Mouse (Mus musculus) mouse trophoblast stem cell (cell line): ENCODE measurements around the gene Wfdc3.
"Not testable (repeated sequence)": the region's sequence is repeated elsewhere in the genome, so short reads cannot be mapped to it uniquely, and the experiment has no call there.

Source experiments
- in situ Hi-C, 2 experiments: fragments of 300-500 bp; cut with MseI, MboI; formaldehyde crosslinking; loops; 2 replicates in 1 of 2; 3 replicates in 1 of 2; pipeline ENCODE4 v1.15.1; 2025

Gene Wfdc3

GRCm38 (mm10) chr2:164739876-164740275 lies 5.9 kb downstream of the Wfdc3 start:
- in situ Hi-C loops = no loop called here

GRCm38 (mm10) chr2:164737377-164738090 lies 8.2 kb downstream of the Wfdc3 start:
- in situ Hi-C loops = no loop called here

- in situ Hi-C loops = no loop called here
These were observed 10.3 kb downstream of the Wfdc3 start for GRCm38 (mm10) chr2:164735446-164735845.

- in situ Hi-C loops = no loop called here
These were observed 10.9 kb downstream of the Wfdc3 start for GRCm38 (mm10) chr2:164734839-164735238.

- in situ Hi-C loops = no loop called here
These were observed 12.5 kb downstream of the Wfdc3 start for GRCm38 (mm10) chr2:164733259-164733658.

DNA sequence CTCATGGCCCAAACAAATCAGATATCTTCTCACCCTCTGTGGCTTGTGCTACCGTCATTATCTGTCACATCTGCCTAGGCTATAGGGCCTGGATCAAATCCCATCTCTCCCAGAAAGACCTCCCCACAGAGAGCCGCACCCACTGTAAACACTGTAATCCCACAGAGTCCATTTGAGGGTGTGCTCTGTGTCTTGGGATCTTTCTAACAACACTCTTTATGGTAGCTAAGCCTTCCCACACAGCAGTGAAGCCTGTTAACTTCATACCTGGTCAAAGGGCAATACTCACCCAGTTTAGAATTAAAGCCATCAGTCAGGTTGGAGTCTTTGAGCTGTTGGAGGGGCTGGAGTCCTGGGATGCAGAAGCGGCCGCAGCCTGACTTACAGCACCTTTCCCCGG lies 14.0 kb downstream of the Wfdc3 start:
- in situ Hi-C loops = no loop called here

GRCm38 (mm10) chr2:164725895-164726619 lies 19.7 kb downstream of the Wfdc3 start:
- in situ Hi-C loops = loop anchor here in 1 of 2 experiments (10.0 kb wide), 2 partner anchors 51 to 131 kb away; partner anchors contain the start of genes Eppin and Wfdc11

DNA sequence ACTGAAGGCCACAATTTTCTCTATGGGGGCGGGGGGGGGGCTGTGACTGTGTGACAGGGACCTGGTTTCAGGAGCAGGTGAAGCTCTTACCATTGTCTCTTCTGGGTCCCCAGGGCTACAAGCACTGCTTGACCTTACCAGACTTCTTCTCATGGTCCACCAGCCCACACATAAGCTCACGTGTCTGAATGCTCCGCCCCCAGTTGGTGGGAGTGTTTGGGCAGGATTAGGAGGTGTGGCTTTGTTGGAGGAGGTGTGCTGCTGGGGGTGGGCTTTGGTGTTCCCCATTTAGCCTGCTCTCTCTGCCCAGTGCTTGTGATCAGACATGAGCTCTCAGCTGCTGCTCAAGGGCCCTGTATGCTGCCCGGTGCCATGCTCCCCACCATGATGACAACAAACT lies 22.5 kb downstream of the Wfdc3 start:
- in situ Hi-C loops = loop anchor here (5.0 to 10.0 kb wide), 3 partner anchors 48 to 131 kb away; partner anchors contain the start of genes Eppin (in 2 of the 2) and Wfdc11 (in 1 of the 2)

GRCm38 (mm10) chr2:164716194-164716786 lies 29.4 kb downstream of the Wfdc3 start:
- in situ Hi-C loops = not testable (repeated sequence)

- in situ Hi-C loops = no loop called here
These were observed 30.7 kb downstream of the Wfdc3 start, which contains the start of gene Spint5 for GRCm38 (mm10) chr2:164715005-164715404. Gene Spint5 (plus strand): TSS chr2:164715305.

- in situ Hi-C loops = no loop called here
These were observed 39.7 kb downstream of the Wfdc3 start for GRCm38 (mm10) chr2:164705991-164706390.

- in situ Hi-C loops = no loop called here
These were observed 40.4 kb downstream of the Wfdc3 start for GRCm38 (mm10) chr2:164705328-164705727.

DNA sequence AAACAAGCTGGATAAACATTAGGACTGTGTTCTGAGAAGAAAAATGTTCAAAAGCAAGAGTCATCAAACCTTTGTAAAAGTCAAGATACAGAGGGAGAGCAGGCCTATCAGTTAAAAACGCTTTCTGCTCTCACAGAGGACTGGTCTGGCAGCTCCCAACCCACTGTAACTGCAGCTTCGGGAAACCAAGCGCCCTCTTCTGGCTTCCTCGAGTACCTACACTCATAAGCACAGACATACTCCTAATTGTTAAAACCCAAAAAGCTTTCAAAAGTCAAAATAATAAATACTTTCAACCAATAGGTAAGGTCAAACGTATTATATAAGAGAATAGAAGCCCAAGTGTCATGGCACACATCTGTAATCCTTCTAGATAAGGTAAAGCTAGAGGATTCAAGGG lies 41.5 kb downstream of the Wfdc3 start:
- in situ Hi-C loops = no loop called here

DNA sequence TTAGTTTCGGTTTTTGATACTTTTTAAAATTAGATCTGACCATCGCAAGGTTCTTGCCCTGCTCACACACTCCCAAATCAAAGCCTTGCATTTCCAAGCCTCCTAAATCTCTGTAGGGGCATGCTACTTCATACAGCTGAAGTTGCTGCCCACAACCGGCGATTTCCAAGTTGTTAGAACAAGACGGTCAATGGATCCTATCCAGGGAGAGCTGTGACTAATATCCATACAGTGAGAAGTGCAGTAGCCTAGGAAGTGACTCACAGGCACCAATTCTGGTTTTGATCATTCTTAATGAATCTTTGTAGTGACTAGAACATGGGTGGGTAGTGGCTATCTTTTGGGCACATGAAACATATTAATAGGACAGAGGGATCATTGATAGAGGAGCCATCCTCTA lies 44.0 kb downstream of the Wfdc3 start:
- in situ Hi-C loops = no loop called here

DNA sequence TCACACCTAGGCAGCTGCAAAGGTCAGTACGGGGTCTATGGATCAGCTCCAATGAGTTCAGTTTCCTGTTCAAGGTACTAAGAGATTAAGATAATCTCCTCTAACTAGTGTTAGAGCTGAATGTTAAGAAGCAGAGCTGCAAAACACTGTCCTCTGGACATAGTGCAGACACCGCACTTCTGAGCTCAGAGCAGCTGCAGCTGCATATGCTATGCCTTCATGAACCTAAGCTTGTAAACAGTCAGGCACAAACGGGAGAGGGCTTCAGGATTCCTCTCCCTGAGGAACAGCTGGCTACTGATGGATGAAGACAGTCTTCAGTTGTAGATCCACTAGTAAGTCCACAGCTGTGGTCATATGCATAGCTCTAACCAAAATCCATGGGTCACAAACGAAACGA lies 44.8 kb downstream of the Wfdc3 start:
- in situ Hi-C loops = no loop called here

DNA sequence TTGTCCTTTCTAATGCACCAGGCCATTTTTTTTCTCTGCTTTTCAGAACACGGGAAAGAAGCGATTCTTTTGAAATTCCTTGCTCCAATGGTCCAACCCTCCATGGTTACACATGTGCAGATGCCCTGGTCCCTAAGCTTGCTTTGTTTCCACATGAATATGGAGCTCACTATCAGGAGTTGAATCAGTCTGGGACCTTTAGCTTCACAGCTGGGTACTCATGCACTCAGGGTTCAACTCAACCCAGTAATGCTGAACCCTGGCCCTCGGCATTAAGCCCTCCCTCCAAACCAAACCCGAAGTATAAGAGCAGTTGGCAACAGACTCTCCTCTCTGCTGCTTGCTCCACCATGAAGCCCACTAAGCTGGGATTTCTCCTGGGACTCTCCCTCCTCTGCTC lies 47.5 kb downstream of the Wfdc3 start, which contains the start of gene Spint4:
TSS of gene Spint4 (plus strand) at position 301 of the 400 bp plus-strand sequence.
- in situ Hi-C loops = no loop called here

GRCm38 (mm10) chr2:164684807-164685206 lies 60.9 kb downstream of the Wfdc3 start, which contains the start of gene Wfdc13:
Gene Wfdc13 (plus strand): TSS chr2:164685107.
- in situ Hi-C loops = no loop called here
